8 mouse cellular contexts compared by ENCODE assay signal in the genomic region with DNA sequence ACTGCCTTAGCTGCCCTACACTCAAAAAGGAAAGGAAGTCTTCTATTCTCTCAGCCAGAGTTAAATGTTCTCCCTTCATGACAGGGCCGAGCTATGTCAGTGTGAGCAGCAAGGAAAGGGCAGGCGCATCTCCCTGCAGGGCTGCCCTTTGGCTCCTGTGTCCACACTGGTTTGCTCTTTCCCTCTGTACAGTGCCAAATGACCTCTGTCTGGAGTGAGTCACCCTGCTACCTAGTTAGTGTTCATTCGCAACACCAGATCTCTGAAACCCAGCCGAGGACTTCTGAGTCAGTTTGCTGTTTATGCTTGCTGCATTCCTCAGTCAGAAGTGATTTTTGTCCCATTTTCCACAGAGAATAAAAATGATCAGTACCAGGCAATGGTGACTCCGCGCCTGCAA.
A peak's percentile ranks its signal among the peaks of the same experiment; 100 is the strongest.
DNase-seq lines count a peak whose midpoint lies in the region.

No protein-coding gene starts in this region.

- intact Hi-C loops in heart, postnatal 14 days (cut with DNase I), result no loop called here

- peak; percentile 94 for DNase-seq in heart, adult 11 months
- DNase-seq in heart, postnatal 4 days, result no peak
- DNase-seq in adipocyte (ENCODE audit: low spot score), result peak; percentile 92
- DNase-seq in heart, postnatal 14 days, result peak; percentile 14 to 25
- peak; percentile 36 to 56 for DNase-seq in lung, adult 18-20 months
- no peak for DNase-seq in frontal cortex, postnatal 14 days (ENCODE audit: low spot score in 2 of 2)
- DNase-seq in left cerebral cortex, adult 18-20 months (ENCODE audit: low spot score in 2 of 2), result no peak
- DNase-seq in frontal cortex, adult 2 months (ENCODE audit: extremely low spot score in 1 of 2, low spot score in 1 of 2), result no peak

Comparison
In these comparisons a context has a peak if more than half of its experiments do, and no peak if none do; other contexts are left out.
1. DNase-seq: peak in heart, adult 11 months (single experiment), adipocyte (single experiment), heart, postnatal 14 days (2 of 2) and lung, adult 18-20 months (2 of 2); none in heart, postnatal 4 days (single experiment), frontal cortex, postnatal 14 days (0 of 2), left cerebral cortex, adult 18-20 months (0 of 2) and frontal cortex, adult 2 months (0 of 2).